Mouse (Mus musculus) liver, adult (tissue): ENCODE data around the gene Gpc5.

Experiments
- GATA4 ChIP-seq: IDR thresholded peaks from 2 replicates; pipeline ENCODE4 v1.6.1; 2014; ENCODE audit warnings: mild to moderate bottlenecking, low read length; ENCODE audit not compliant: insufficient replicate concordance

Gene Gpc5

GRCm38 (mm10) chr14:115407309-115407930 lies 315.4 kb downstream of the Gpc5 start:
- TF ChIP-seq GATA4, result no peak

DNA sequence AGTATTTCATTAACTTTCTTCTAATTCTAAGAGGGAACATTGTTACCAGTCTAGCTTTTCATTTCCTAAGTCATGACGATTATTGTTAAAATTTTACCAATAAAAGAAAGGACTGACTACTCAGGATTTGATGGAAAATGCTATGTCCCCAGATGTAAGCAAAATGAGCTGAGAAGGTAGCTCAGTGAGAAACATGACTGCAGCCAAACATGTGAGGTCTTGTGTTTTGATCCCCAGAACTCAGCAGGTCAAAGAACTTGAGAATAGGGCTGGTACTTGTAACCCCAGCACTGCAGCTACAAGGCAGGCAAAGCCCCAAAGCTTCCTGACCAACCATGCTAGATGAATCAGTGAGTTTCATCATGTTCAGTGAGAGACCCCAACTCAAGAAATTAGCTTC lies 318.9 kb downstream of the Gpc5 start:
- no peak for TF ChIP-seq GATA4

DNA sequence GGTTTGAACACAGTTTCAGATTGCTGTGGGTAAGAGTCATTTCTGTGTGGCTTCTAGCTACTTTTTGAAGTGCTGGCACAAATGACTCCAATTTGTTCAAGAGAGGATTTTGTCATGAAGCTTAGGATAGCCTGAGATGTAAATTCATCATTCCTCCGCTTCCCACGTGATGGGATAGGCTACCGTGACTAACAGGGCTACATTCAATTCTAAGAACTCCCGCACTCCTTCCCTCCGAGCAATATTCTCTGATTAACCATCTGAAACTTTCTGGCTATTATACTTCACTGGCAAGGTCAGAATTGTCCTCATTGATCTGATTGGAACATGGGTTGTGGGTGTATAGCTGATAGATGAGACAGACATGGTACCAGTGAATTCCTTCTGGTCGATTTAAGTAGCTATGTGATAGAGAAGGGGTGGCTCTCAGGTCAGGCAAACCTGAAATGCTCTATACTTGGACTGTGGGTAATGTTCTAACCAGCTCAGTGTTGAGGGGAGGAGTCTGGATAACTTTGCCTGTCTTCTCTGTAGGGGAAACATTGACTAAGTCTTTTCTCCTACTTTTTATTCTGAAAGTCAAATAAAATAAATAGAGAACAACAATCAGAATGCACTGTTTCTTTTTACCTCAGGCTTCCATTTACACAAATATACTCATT lies 319.6 kb downstream of the Gpc5 start:
- no peak for TF ChIP-seq GATA4

- no peak for TF ChIP-seq GATA4
Observed at GRCm38 (mm10) chr14:115412821-115413220, 320.8 kb downstream of the Gpc5 start.

- TF ChIP-seq GATA4, result no peak
Observed at GRCm38 (mm10) chr14:115413429-115413828, 321.4 kb downstream of the Gpc5 start.

GRCm38 (mm10) chr14:115414545-115414944 lies 322.5 kb downstream of the Gpc5 start:
- TF ChIP-seq GATA4, result no peak

DNA sequence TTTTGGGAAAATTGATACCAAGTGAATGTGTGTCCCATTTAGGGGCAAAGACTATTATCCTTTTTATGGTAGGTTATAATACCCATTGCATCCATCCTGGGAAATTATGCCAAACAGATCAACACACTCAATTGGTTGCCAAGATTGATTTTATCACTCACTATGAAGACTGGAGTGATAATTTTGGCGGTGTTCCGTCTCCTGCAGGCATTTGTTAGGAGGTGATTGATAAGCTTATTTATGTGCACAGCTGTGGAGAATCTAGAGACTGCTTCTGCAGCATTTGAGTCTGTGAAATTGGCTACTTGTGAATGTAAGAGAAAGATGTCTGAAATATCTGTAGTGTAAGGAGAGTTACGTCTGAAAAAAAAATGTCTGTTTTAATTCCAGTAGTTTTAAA lies 340.0 kb downstream of the Gpc5 start:
- no peak for TF ChIP-seq GATA4

GRCm38 (mm10) chr14:115432368-115432767 lies 340.4 kb downstream of the Gpc5 start:
- no peak for TF ChIP-seq GATA4

DNA sequence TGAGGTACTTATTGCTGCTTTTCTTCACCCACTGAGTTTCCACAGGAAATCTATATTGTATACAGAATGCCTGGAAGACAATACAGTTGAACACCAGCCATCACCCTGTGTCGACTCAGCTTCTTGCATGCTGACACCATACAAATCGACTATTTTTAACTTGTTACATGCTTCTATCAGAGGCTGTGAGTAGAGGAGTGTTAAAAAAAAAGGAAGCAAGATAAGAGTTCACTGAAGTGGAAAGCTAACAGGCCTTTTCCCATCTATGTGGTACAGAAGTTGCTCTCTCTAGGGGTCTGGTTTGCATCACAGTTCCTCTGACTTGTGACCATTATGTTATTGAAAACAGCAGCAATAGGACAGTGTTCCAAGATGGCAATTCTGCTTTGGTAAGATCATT lies 344.6 kb downstream of the Gpc5 start:
- no peak for TF ChIP-seq GATA4

- no peak for TF ChIP-seq GATA4
Observed at GRCm38 (mm10) chr14:115444789-115445770, 353.1 kb downstream of the Gpc5 start.

GRCm38 (mm10) chr14:115450938-115451337 lies 358.9 kb downstream of the Gpc5 start:
- TF ChIP-seq GATA4, result no peak

- no peak for TF ChIP-seq GATA4
Observed at GRCm38 (mm10) chr14:115467960-115468359, 375.9 kb downstream of the Gpc5 start.

DNA sequence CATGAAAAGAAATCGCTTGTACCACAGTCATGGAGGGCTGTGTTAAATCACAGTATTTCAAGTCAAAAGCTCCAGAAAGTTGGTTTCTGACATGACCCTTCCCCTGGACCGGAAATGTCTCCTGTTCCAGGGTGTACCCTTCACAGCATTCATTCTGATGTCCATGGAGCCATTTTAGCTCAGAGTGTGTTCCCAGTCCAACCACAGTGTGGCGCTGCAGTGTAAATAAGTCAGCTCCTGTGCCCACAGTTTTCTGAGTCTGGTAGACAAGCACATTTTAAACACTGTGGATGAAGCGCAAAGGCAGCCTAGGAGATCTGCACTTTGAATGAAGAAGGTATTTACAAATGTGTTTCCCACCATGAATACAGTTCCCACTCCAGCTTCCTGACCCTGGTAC lies 383.2 kb downstream of the Gpc5 start:
- no peak for TF ChIP-seq GATA4

DNA sequence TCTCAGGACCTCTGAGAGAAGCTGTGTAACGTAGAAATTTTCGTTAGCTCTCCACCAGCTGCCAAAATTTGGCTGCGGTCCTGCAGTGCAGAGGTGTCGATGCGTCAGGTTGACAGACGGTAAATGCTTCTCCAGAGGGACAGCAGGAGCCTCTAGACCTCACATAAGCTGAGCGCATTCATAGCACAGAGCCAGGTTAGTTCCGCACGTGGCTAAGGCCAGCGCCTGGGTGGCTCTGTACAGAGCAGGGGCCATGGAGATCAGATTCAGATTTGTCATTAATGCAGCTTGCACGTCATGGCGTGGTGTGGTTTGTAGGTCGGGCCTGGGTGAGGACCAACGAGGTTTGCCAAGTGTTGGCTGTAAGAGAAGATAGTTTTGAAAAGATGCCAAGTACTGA lies 385.3 kb downstream of the Gpc5 start:
- no peak for TF ChIP-seq GATA4

GRCm38 (mm10) chr14:115485090-115485489 lies 393.1 kb downstream of the Gpc5 start:
- TF ChIP-seq GATA4, result no peak

DNA sequence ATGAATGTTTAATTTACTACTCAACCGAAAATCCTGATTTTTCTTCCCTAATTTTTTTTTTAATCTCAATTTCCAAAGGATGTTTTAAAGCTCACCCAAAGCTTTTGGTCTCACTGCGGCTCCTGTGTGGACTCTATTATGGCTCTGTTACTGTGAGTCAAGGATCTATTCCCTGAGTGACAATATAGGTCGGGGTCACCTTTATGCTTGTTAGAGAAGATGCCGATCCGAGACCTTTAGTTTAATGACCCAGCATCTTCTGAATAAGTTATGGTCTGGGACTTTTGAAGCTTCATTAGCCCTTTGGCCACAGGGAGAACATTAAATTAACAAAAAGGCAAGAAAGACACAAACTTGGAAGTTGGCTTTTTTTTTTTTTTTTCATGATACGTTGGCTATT lies 408.8 kb downstream of the Gpc5 start:
- no peak for TF ChIP-seq GATA4
